Mouse (Mus musculus) ovary, postnatal 14 days (tissue): ENCODE measurements around the gene Foxe1.

ENCODE experiments used
- DNase-seq: peaks from one replicate; pipeline ENCODE4 v3.0.0; 2022; ENCODE audit warnings: low spot score

Foxe1 gene

GRCm38 (mm10) chr4:46347580-46348515, 4.4 kb downstream of the Foxe1 start:
- DNase-seq, result no peak

GRCm38 (mm10) chr4:46348897-46349296, 5.5 kb downstream of the Foxe1 start:
- no peak for DNase-seq

GRCm38 (mm10) chr4:46349530-46349929, 6.1 kb downstream of the Foxe1 start:
- no peak for DNase-seq

- no peak for DNase-seq
Observed at GRCm38 (mm10) chr4:46353045-46353444, 9.6 kb downstream of the Foxe1 start.

GRCm38 (mm10) chr4:46356351-46357133, 13.1 kb downstream of the Foxe1 start:
- peak; percentile 31 for DNase-seq

GRCm38 (mm10) chr4:46359539-46360253, 16.3 kb downstream of the Foxe1 start:
- DNase-seq, result no peak

- no peak for DNase-seq
Observed at GRCm38 (mm10) chr4:46361258-46361657, 17.8 kb downstream of the Foxe1 start.

GRCm38 (mm10) chr4:46364360-46364759, 21.0 kb downstream of the Foxe1 start:
- no peak for DNase-seq

GRCm38 (mm10) chr4:46367487-46367959, 24.1 kb downstream of the Foxe1 start:
- no peak for DNase-seq

- no peak for DNase-seq
Observed at GRCm38 (mm10) chr4:46369070-46369469, 25.7 kb downstream of the Foxe1 start.

GRCm38 (mm10) chr4:46370406-46370805, 27.0 kb downstream of the Foxe1 start:
- DNase-seq, result no peak

- peak; percentile 58 for DNase-seq
Observed at GRCm38 (mm10) chr4:46371030-46371429, 27.6 kb downstream of the Foxe1 start.

GRCm38 (mm10) chr4:46374455-46374854, 31.0 kb downstream of the Foxe1 start:
- no peak for DNase-seq

- DNase-seq, result peak; percentile 65
Observed at GRCm38 (mm10) chr4:46374869-46375368, 31.5 kb downstream of the Foxe1 start.

GRCm38 (mm10) chr4:46388556-46388955, 45.1 kb downstream of the Foxe1 start:
- no peak for DNase-seq

- peak; percentile 91 for DNase-seq
Observed at GRCm38 (mm10) chr4:46389013-46389611, 45.7 kb downstream of the Foxe1 start, which contains the start of gene Trmo. TSS of gene Trmo (minus strand) at chr4:46389437.

GRCm38 (mm10) chr4:46389612-46390341, 46.4 kb downstream of the Foxe1 start:
- no peak for DNase-seq

GRCm38 (mm10) chr4:46390390-46390970, 47.1 kb downstream of the Foxe1 start:
- peak; percentile 73 for DNase-seq

- DNase-seq, result no peak
Observed at GRCm38 (mm10) chr4:46394388-46394787, 51.0 kb downstream of the Foxe1 start.

- no peak for DNase-seq
Observed at GRCm38 (mm10) chr4:46395736-46396135, 52.3 kb downstream of the Foxe1 start.
